In the genomic region with DNA sequence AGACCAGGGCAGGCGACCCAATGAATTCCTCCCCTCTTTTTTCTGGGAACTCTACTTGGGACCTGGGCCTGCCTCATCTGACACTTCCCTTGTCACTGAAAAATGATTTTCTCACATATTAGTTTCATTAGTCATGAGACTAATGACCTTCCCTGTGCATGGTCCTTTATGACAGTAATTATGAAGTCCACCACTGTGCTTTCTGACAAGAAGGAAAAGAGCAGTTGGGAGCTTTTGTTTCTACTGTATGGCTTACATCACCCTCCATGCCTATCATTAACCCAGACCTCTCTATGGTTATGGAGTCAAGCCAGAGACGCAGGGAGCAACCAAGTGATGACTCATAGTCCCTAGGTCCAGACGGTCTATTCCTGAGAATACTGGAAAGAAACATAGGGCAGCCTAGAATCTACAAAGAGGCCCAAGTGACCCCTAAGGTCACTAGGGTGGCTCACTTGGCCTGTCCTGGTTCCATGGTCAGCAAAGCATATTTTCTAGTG, we compare ENCODE assay signal across 30 mouse cellular contexts.
A peak's percentile ranks its signal among the peaks of the same experiment; 100 is the strongest.
DNase-seq lines count a peak whose midpoint lies in the region; ATAC-seq and TF ChIP-seq lines count a peak whose summit lies in the region.
"Had no signal": no experiment of that assay in that cellular context is flagged by ENCODE, and none has a peak within 500 bp of the region (broad histone marks: within the 10 kb centered on the region; RNA-seq: fewer than 3 reads in every experiment).

No protein-coding gene starts in this region.

- H3K27ac ChIP-seq in stomach, postnatal 0 days (replicated peaks): no peak overlapping the region
- H3K27ac ChIP-seq: embryonic facial prominence, embryonic 13.5 days; forebrain, embryonic 12.5 days; hindbrain, embryonic 14.5 days; kidney, embryonic 15.5 days; left cerebral cortex, adult 2 months; limb, embryonic 13.5 days; lung, embryonic 15.5 days; midbrain, embryonic 12.5 days had no signal

- no peak overlapping the region for H3K9ac ChIP-seq in stomach, postnatal 0 days (ENCODE audit: low read length)
- H3K9ac ChIP-seq: embryonic facial prominence, embryonic 13.5 days; forebrain, embryonic 12.5 days; hindbrain, embryonic 14.5 days; kidney, embryonic 15.5 days; limb, embryonic 13.5 days; lung, embryonic 15.5 days; midbrain, embryonic 12.5 days had no signal

- no peak for TF ChIP-seq CTCF in Patski (IDR thresholded peaks at IDR 0.05)
- TF ChIP-seq CTCF in stomach, postnatal 0 days (IDR thresholded peaks at IDR 0.05; ENCODE audit: low read depth): no peak

- CTCF ChIA-PET in Patski (lab: Charles Lee): interaction anchor here (1.1 to 1.6 kb wide), 2 partner anchors 11 to 53 kb away, joined by 3 read pairs; no protein-coding TSS in a partner anchor

- no peak for DNase-seq in cerebellum, adult 11 months
- peak; percentile 95 for DNase-seq in 3T3-L1 (ENCODE audit: low read depth, low spot score)
- peak; percentile 61 for DNase-seq in Patski (ENCODE audit: low read depth, low spot score)
- DNase-seq in cerebellum, adult 9-11 months: peak; percentile 32
- no peak for DNase-seq in frontal cortex, adult 2 months (ENCODE audit: extremely low spot score in 1 of 2, low spot score in 1 of 2)
- DNase-seq in spleen, postnatal 4 days (ENCODE audit: low spot score in 2 of 2): no peak
- DNase-seq in stomach, postnatal 0 days (ENCODE audit: low spot score): no peak
- DNase-seq: adrenal gland, postnatal 10 days; gastrocnemius, postnatal 25 days; heart, adult 18-20 months; heart, postnatal 4 days; kidney, adult 11 months; kidney, postnatal 25 days; lung, postnatal 36 days; retina, postnatal 1 day; right cerebral cortex, postnatal 14 days; thymus, adult 18-20 months; thymus, postnatal 25 days had no signal

- no peak overlapping the region for H3K4me2 ChIP-seq in stomach, postnatal 0 days (replicated peaks; ENCODE audit: low read depth)
- H3K4me2 ChIP-seq: embryonic facial prominence, embryonic 13.5 days; forebrain, embryonic 12.5 days; heart, embryonic 11.5 days; hindbrain, embryonic 14.5 days; kidney, embryonic 15.5 days; limb, embryonic 13.5 days; liver, embryonic 11.5 days; lung, embryonic 15.5 days; midbrain, embryonic 12.5 days had no signal

- no peaks in the 10 kb centered on the region for H3K36me3 ChIP-seq in stomach, postnatal 0 days (ENCODE audit: control insufficient read depth, insufficient read depth, low read length)
- H3K36me3 ChIP-seq: embryonic facial prominence, embryonic 13.5 days; forebrain, embryonic 12.5 days; kidney, embryonic 15.5 days; limb, embryonic 13.5 days; lung, embryonic 15.5 days; midbrain, embryonic 12.5 days had no signal

- ATAC-seq in cerebellum, adult (ENCODE audit: insufficient number of reproducible peaks, low FRiP score, low TSS enrichment): 0 out of 2 replicates have a peak, but pooled peaks have one; percentile 32
- ATAC-seq in Patski: peak; percentile 61
- no peak for ATAC-seq in stomach, postnatal 0 days (ENCODE audit: low FRiP score, low TSS enrichment)

- TF ChIP-seq EP300 in stomach, postnatal 0 days (optimal IDR thresholded peaks at IDR 0.05): no peak

- no peak overlapping the region for H3K4me3 ChIP-seq in stomach, postnatal 0 days (ENCODE audit: low read depth, low read length)
- H3K4me3 ChIP-seq: embryonic facial prominence, embryonic 13.5 days; erythroblast, embryonic 14.5 days; forebrain, embryonic 12.5 days; kidney, embryonic 15.5 days; left cerebral cortex, adult 2 months; limb, embryonic 13.5 days; lung, embryonic 15.5 days; midbrain, embryonic 12.5 days had no signal

- no peaks in the 10 kb centered on the region for H3K27me3 ChIP-seq in Patski
- H3K27me3 ChIP-seq in stomach, postnatal 0 days (ENCODE audit: control insufficient read depth, insufficient read depth, low read length): no peaks in the 10 kb centered on the region
- H3K27me3 ChIP-seq: embryonic facial prominence, embryonic 13.5 days; forebrain, embryonic 12.5 days; kidney, embryonic 15.5 days; limb, embryonic 13.5 days; lung, embryonic 15.5 days; midbrain, embryonic 12.5 days had no signal

- no peaks in the 10 kb centered on the region for H3K4me1 ChIP-seq in stomach, postnatal 0 days (replicated peaks; ENCODE audit: control insufficient read depth, insufficient read depth)
- H3K4me1 ChIP-seq: embryonic facial prominence, embryonic 13.5 days; forebrain, embryonic 12.5 days; kidney, embryonic 15.5 days; limb, embryonic 13.5 days; lung, embryonic 15.5 days; midbrain, embryonic 12.5 days had no signal

- POLR2A ChIA-PET in Patski (lab: Charles Lee): no interaction called here

- no peaks in the 10 kb centered on the region for H3K9me3 ChIP-seq in stomach, postnatal 0 days (ENCODE audit: control insufficient read depth, low read length)
- H3K9me3 ChIP-seq: forebrain, embryonic 12.5 days; kidney, embryonic 15.5 days; limb, embryonic 13.5 days; lung, embryonic 15.5 days had no signal

- in situ Hi-C loops in Patski (cut with MboI; ENCODE audit: low pct_unique_long_range_greater_than_20kb): no loop called here

- 80% methylated on average over 3 of the region's 3 CpGs for WGBS in stomach, postnatal 0 days

Comparison
In these comparisons a context has a peak if more than half of its experiments do, and no peak if none do; other contexts are left out.
1. DNase-seq: peak in 3T3-L1 (single experiment), Patski (single experiment) and cerebellum, adult 9-11 months (single experiment); none in cerebellum, adult 11 months (single experiment), frontal cortex, adult 2 months (0 of 2), spleen, postnatal 4 days (0 of 2) and stomach, postnatal 0 days (single experiment).